ENCODE assay signal across 8 mouse cellular contexts in the genomic region with DNA sequence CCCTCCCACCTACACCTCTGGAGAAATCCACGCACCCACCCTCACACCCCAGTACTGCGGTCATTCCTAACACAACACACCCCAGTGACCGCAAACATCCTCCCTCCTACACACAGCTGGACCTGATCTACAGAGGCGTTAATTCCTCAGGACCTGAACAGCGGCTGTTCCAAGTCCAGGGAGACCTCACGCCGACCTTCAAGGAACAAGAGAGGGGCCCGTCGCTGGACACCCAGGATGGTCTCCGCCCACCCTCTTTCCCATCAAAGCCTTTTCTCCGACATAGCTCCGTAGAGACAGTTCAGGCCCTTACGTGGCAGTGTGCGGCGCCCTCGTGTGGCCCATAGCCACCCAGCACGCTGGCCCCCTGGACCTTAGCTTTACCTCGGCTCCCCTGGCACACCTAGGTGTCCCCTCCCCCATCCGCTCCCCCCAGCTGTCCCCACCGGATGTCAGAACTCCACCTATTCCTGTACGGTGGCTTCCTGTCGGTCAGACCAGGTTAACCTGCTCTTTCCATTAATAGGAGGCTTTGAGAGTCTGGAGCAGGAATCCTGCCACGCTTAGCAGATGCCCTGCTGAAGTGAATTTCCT. TPM values are rescaled to one million over a fixed set of nuclear protein-coding genes. Genes with fewer than 3 reads are reported as not detected.
DNase-seq lines count a peak whose midpoint lies in the region; ATAC-seq lines count a peak whose summit lies in the region.

No protein-coding gene starts in this region.

- peak; percentile 75 for DNase-seq in adipocyte (ENCODE audit: low spot score)
- DNase-seq in gastrocnemius, postnatal 10 days, result peak; percentile 75
- DNase-seq in induced T-regulatory cell, adult 2 months (ENCODE audit: low read depth), result peak; percentile 77
- DNase-seq in left cerebral cortex, postnatal 25 days (ENCODE audit: low spot score in 2 of 2), result peak; percentile 72 to 73
- DNase-seq in mesoderm, embryonic 11.5 days (ENCODE audit: low read depth, low spot score), result peak; percentile 80
- DNase-seq in right cerebral cortex, postnatal 25 days, result peak; percentile 57
- DNase-seq in yolk sac, embryonic 10.5 days (ENCODE audit: low spot score), result peak; percentile 81

- ATAC-seq in common myeloid progenitor, adult 5-6 weeks (replicated peaks; ENCODE audit: low read depth, poor library complexity, severe bottlenecking), result peak; percentile 51

- intact Hi-C loops in left cerebral cortex, postnatal 25 days (cut with DNase I), result loop anchor here (2.0 kb wide), 2 partner anchors 37 to 163 kb away; partner anchors contain the start of gene Slc16a1

RNA-seq across cellular contexts. Expression of gene Slc16a1, which starts 36.9 kb away (rescaled TPM):
- 82.4 and 85.1 TPM in 2 replicates for total RNA-seq in common myeloid progenitor, adult 5-6 weeks (2017)
- 10 to 100 TPM; 24.9 to 30.6 TPM for total RNA-seq in gastrocnemius, postnatal 10 days (2021)
- total RNA-seq in left cerebral cortex, postnatal 25 days (2021), result 10 to 100 TPM; 23.0 to 23.2 TPM

Comparison
In these comparisons a context has a peak if more than half of its experiments do, and no peak if none do; other contexts are left out.
1. Peak in every context shown above with its lines: DNase-seq and ATAC-seq.